Mouse (Mus musculus) cerebellum, adult 2 months (tissue): Measurements from ENCODE around the gene Usp6nl. TPM values are rescaled to one million over a fixed set of nuclear protein-coding genes. Genes with fewer than 3 reads are reported as not detected.

ENCODE experiments used
- DNase-seq, 2 experiments: peaks; one replicate each; pipeline ENCODE4 v3.0.0; 2021
- H3K27ac ChIP-seq: fragments of 200-500 bp; 2 replicates; pipeline ENCODE4 v1.5.1; 2012; ENCODE audit warnings: low read length, control low read depth, inconsistent platforms; ENCODE audit not compliant: insufficient read depth
- H3K27me3 ChIP-seq: fragments of 200-500 bp; 2 replicates; pipeline ENCODE4 v1.6.1; 2012; ENCODE audit warnings: inconsistent platforms, mild to moderate bottlenecking, low read length, moderate library complexity; ENCODE audit not compliant: control insufficient read depth, insufficient read depth
- H3K4me1 ChIP-seq: fragments of 200-500 bp; 2 replicates; pipeline ENCODE4 v1.6.1; 2011; ENCODE audit warnings: low read length; ENCODE audit not compliant: control insufficient read depth, insufficient read depth
- H3K4me3 ChIP-seq: fragments of 200-500 bp; replicated peaks from 2 replicates; pipeline ENCODE3; 2011; ENCODE audit warnings: mild to moderate bottlenecking, low read depth, low read length, control low read depth; ENCODE audit not compliant: insufficient read depth
- CTCF ChIP-seq: fragments of 200-500 bp; IDR thresholded peaks from 2 replicates; pipeline ENCODE4 v1.5.1; 2011; ENCODE audit warnings: low read depth, mild to moderate bottlenecking, control low read depth, low read length, moderate library complexity, borderline replicate concordance; ENCODE audit not compliant: insufficient read depth
- POLR2A ChIP-seq: fragments of 200-500 bp; IDR thresholded peaks from 2 replicates; pipeline ENCODE4 v1.6.1; 2011; ENCODE audit warnings: low read length, control low read depth, borderline replicate concordance; ENCODE audit not compliant: insufficient read depth
- WGBS: fragments of 180-500 bp; shearing (Covaris S2); methylation state at CpG from one replicate; pipeline ENCODE4 v1.1.7; 2018; 5-methylcytosine and 5-hydroxymethylcytosine counted together
- polyA plus RNA-seq: library from polyadenylated mRNA; depleted of rRNA; stranded (reverse); fragments of >200 nt; gene quantifications from 2 replicates; pipeline ENCODE4 v1.2.3, GENCODE M21; 2012

Usp6nl gene
- polyA plus RNA-seq, 1 experiment = 16.5 TPM

DNA sequence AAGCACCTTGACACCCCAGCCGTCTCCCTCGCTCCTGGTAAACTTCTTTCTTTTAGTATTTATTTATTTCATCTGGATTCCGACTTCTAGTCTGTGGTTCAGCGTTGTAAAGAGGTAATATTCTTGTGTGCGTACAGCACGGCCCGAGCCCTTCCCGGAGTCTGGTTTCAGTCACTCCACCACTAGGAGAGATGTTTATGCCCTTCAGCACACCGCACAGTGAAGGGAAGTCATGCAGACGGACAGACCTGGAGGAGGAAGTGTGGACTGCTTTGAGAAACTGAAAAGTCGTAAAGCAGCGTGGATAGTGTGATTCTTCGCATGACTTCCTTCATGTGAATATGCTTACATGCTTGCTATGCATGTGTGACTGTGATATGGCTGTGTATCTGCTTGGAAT lies 40.7 kb downstream of the Usp6nl start:
- Histone ChIP-seq H3K4me3 (no peak overlapping the region), H3K4me1 (peaks cover 5% of the 10 kb centered on the region), H3K27me3 (no peaks in the 10 kb centered on the region), H3K27ac (no peak overlapping the region)
- no peak for TF ChIP-seq POLR2A
- TF ChIP-seq CTCF = no peak
- DNase-seq = no peak
- WGBS = 74% methylated on average over 13 of the region's 13 CpGs

DNA sequence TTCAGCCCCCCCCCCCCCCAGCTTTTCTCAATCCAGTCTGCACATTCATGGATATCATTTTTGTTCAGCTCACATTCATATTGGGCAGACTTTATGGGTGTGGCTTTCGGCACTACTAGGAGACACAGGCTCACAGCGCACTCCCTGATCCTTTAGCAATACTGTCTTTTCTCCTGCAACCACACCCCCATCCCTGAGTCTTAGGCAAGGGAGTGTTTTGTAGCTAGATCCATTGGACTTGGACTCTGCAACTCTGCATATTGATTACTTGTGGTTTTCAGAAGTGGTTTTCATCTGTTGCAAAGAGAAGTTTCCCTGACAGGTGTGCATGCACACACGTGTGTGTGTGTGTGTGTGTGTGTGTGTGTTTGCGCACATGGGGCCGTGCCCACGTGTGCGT lies 41.5 kb downstream of the Usp6nl start:
- Histone ChIP-seq H3K4me1 (peaks cover 7% of the 10 kb centered on the region), H3K27ac (no peak overlapping the region), H3K4me3 (no peak overlapping the region), H3K27me3 (no peaks in the 10 kb centered on the region)
- WGBS = 93% methylated on average over 7 of the region's 7 CpGs
- TF ChIP-seq POLR2A (no peak), CTCF (no peak)
- DNase-seq = no peak

DNA sequence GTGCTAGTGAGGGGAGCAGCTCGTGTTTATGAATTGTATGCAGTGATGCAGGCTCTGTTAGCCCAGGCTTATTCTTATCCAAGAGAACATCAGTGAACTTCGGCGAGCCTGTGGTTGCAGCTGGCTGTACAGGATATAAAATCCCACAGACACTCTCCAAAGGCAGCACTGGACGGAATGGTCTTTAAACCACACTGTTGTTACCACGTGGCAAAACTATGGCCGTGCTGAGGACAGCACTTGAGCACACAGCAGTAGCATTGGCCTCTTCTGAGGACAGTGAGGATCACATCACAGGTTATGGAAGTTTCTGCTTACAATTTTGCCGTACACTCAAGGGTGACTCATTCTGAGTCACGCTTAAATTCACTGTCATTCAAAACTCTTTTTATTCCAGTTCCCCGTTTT lies 44.1 kb downstream of the Usp6nl start:
- 61% methylated on average over 9 of the region's 9 CpGs for WGBS
- DNase-seq = no peak
- H3K27me3 ChIP-seq = no peaks in the 10 kb centered on the region
- H3K4me3 ChIP-seq = no peak overlapping the region
- TF ChIP-seq POLR2A (no peak), CTCF (no peak)
- H3K4me1 ChIP-seq = peaks cover 5% of the 10 kb centered on the region
- peak overlapping the region; percentile 69 for H3K27ac ChIP-seq

DNA sequence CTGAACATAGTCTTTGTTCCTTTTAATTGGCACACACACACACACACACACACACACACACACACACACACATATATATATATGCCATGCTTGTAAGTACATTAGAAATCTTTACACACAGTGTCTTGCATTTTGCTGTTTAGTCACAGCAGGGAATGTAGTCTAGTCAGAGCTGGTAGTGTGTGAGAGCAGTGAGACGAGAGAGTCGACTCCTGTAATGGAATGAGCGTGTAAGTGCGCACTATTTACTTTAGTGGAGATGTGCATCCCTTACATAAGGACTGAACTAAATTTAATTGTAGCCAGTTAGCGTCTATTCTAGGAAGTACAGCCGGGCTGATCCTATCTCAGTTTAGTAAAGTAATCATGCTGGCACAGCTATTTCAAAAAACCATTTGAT lies 44.5 kb downstream of the Usp6nl start:
- no peak for DNase-seq
- TF ChIP-seq CTCF = no peak
- TF ChIP-seq POLR2A = no peak
- whole genome bisulfite sequencing = 73% methylated on average over 6 of the region's 6 CpGs
- Histone ChIP-seq H3K4me3 (no peak overlapping the region), H3K27me3 (no peaks in the 10 kb centered on the region), H3K27ac (no peak overlapping the region), H3K4me1 (peaks cover 5% of the 10 kb centered on the region)

DNA sequence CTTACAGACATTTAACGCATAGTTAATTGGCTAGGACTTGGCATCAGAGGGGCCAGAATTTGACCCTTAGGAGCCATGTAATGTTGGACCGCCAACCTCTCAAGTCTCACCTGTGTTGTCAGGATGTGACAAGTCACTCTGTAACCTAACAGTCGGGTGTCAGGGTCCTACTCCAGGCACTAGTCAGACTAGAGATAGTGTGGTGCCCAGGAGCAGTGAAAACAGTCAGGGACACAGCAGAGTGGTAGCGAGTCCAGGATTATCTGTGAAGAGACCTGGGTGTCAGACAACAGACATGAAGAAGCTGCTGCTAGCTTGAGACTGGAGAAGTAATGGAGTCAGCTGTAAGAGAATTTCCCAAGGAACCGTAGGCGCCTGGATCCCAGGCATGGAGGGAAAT lies 45.0 kb downstream of the Usp6nl start:
- H3K4me3 ChIP-seq = no peak overlapping the region
- 85% methylated on average over 6 of the region's 6 CpGs for WGBS
- H3K27me3 ChIP-seq = no peaks in the 10 kb centered on the region
- H3K27ac ChIP-seq = no peak overlapping the region
- no peak for TF ChIP-seq CTCF
- TF ChIP-seq POLR2A = no peak
- DNase-seq = no peak
- H3K4me1 ChIP-seq = peaks cover 5% of the 10 kb centered on the region

DNA sequence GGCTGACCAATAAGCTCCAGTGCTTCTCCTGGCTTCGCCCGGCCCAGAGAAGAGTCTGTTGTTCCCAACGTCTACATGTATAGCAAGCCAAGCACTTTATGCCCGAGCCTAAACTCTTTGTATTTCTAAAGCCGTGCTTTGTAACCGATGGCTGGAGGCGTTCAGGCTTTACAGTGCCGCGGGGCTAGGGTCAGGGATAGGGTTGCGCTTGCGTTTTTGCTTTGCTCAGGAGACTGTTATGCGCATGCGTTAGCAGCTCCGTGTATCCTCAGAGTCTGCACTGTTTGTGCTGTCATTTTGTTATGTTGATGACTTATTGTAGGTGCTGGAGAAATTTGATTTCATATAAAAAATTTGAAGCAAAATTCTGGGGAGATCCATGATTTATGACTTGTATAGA lies 51.7 kb downstream of the Usp6nl start:
- Histone ChIP-seq H3K4me3 (no peak overlapping the region), H3K27ac (no peak overlapping the region), H3K4me1 (no peaks in the 10 kb centered on the region), H3K27me3 (no peaks in the 10 kb centered on the region)
- WGBS = 76% methylated on average over 14 of the region's 14 CpGs
- DNase-seq = no peak
- TF ChIP-seq CTCF (no peak), POLR2A (no peak)

DNA sequence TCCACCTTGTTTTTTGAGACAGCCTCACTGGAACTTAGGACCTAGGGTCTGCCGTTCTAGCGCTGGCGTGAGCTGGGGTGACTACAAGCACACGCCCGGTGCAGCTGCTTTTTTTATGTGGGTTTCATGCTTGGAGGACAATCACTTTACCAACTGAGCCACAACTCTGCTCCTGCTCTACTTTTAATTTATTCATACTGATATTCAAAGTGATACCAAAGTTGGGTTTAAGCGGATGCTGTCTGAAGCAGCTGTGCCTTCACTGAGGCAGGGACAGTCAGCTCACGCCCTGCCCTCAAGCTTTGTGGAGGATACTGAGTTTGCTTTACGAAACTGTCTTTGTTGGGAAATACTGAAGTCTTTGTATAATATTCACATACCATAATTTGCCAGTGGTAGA lies 53.6 kb downstream of the Usp6nl start:
- 88% methylated on average over 8 of the region's 8 CpGs for WGBS

DNA sequence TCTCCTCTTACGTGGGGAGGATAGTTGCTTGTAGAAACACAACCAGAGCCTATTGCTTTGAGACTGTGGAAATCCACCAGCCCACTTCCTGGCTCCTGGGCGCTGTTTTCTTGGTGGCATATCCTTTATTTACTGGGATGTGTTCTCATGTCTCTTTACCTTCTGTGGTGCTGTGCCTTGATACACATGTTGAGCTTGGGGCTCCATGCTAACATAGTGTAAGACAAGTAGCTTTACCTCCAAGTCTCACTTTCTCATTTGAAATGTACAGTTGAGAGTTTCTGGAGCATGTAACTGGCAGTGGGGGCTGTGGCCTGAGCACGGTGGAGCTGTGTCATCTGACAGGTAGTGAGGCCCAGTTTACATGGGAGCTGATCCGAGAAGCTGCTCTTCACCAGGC lies 54.5 kb downstream of the Usp6nl start:
- H3K4me1 ChIP-seq = no peaks in the 10 kb centered on the region
- H3K4me3 ChIP-seq = no peak overlapping the region
- 83% methylated on average over 4 of the region's 4 CpGs for WGBS
- no peak for TF ChIP-seq POLR2A
- H3K27ac ChIP-seq = no peak overlapping the region
- no peak for DNase-seq
- no peaks in the 10 kb centered on the region for H3K27me3 ChIP-seq

More for the DNA sequence above, 53.6 kb downstream of the Usp6nl start:
- no peak for DNase-seq
- no peak overlapping the region for H3K27ac ChIP-seq
- H3K27me3 ChIP-seq = no peaks in the 10 kb centered on the region
- H3K4me3 ChIP-seq = no peak overlapping the region
- H3K4me1 ChIP-seq = no peaks in the 10 kb centered on the region
- TF ChIP-seq CTCF (no peak), POLR2A (no peak)
